Mouse (Mus musculus) ovary, postnatal 36 days (tissue): ENCODE data around the gene Foxj2.
A peak's percentile ranks its signal among the peaks of the same experiment; 100 is the strongest.

Experiments used
- DNase-seq: peaks from one replicate; pipeline ENCODE4 v3.0.0; 2022; ENCODE audit warnings: low spot score, mixed read lengths

The Foxj2 gene

GRCm38 (mm10) chr6:122813640-122814039 is 6.1 kb upstream of the Foxj2 start:
- no peak for DNase-seq

GRCm38 (mm10) chr6:122820071-122820798 is 521 bp downstream of the Foxj2 start:
- DNase-seq, result peak; percentile 29

- no peak for DNase-seq
These were observed 1.3 kb downstream of the Foxj2 start for GRCm38 (mm10) chr6:122820799-122821650.

GRCm38 (mm10) chr6:122821822-122822221 is 2.1 kb downstream of the Foxj2 start:
- no peak for DNase-seq

- no peak for DNase-seq
These were observed 4.4 kb downstream of the Foxj2 start for GRCm38 (mm10) chr6:122824086-122824485.

GRCm38 (mm10) chr6:122825166-122825565 is 5.5 kb downstream of the Foxj2 start:
- DNase-seq, result no peak

- peak; percentile 69 for DNase-seq
These were observed 6.4 kb downstream of the Foxj2 start for GRCm38 (mm10) chr6:122825923-122826742.

- DNase-seq, result peak; percentile 22
These were observed 8.4 kb downstream of the Foxj2 start for GRCm38 (mm10) chr6:122828086-122828485.

- DNase-seq, result no peak
These were observed 13.2 kb downstream of the Foxj2 start for GRCm38 (mm10) chr6:122832880-122833279.

GRCm38 (mm10) chr6:122834365-122834764 is 14.7 kb downstream of the Foxj2 start:
- DNase-seq, result no peak

GRCm38 (mm10) chr6:122836974-122837373 is 17.3 kb downstream of the Foxj2 start:
- DNase-seq, result no peak

GRCm38 (mm10) chr6:122837539-122837938 is 17.8 kb downstream of the Foxj2 start:
- no peak for DNase-seq

- no peak for DNase-seq
These were observed 24.0 kb downstream of the Foxj2 start for GRCm38 (mm10) chr6:122843759-122844158.

- no peak for DNase-seq
These were observed 33.0 kb downstream of the Foxj2 start for GRCm38 (mm10) chr6:122852696-122853095.

- DNase-seq, result no peak
These were observed 34.8 kb downstream of the Foxj2 start for GRCm38 (mm10) chr6:122854552-122854951.

- no peak for DNase-seq
These were observed 36.2 kb downstream of the Foxj2 start, which contains the start of gene C3ar1 for GRCm38 (mm10) chr6:122855955-122856354. Gene C3ar1 (minus strand): TSS chr6:122856161.

GRCm38 (mm10) chr6:122862434-122862833 is 42.7 kb downstream of the Foxj2 start:
- DNase-seq, result no peak

GRCm38 (mm10) chr6:122862871-122863270 is 43.2 kb downstream of the Foxj2 start:
- DNase-seq, result no peak

- no peak for DNase-seq
These were observed 48.2 kb downstream of the Foxj2 start for GRCm38 (mm10) chr6:122867914-122868313.

GRCm38 (mm10) chr6:122869846-122870245 is 50.1 kb downstream of the Foxj2 start:
- no peak for DNase-seq

GRCm38 (mm10) chr6:122872800-122873199 is 53.1 kb downstream of the Foxj2 start:
- DNase-seq, result no peak
